Mouse (Mus musculus): ENCODE results near the gene Camk2n1. TPM values are rescaled to one million over a fixed set of nuclear protein-coding genes. Genes with fewer than 3 reads are reported as not detected.

Gene Camk2n1
- total RNA-seq (2023) = 1.9 TPM

DNA sequence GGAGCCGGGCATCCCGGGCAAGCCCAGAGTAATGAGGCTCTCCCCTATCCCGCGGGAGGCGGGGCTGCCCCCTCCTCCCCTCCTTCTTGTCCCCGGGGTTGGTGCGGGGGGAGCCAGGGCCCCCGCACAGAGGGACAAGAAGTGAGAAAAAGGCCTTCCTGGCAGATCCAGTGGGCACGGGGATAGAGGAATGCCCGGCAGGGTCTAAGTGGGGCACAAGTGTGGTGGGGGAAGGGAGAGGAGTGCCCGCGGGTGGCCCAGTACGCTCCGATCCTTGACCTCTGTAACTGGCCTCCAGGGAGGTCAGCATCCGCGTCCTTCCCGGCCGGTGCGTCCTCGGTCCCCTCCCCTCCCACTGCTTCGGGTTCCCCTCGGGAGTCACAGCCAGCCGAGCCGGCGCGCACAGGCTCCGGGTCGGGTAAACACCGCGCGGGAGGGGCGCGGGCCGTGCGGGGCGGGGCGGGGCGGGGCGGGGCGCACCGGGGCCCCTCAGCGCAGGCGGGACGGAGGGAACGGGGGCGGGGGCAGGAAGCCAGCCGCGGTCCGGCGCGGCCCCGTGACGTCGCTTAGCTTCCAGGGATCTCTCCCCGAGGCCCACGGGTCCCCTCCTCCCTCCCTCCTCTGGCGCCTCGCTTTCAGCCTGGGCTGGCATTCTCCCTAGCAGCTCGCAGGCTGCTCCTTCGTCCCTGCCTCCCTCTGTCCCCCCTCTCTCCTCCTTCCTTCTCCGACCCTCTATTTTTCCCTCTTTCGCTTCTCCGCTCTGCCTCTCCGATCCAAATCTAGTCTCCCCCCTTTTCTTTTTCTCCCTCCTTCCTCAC, at the start of gene Camk2n1:
Gene Camk2n1 (plus strand): TSS at position 562 of the 818 bp plus-strand sequence.

DNA sequence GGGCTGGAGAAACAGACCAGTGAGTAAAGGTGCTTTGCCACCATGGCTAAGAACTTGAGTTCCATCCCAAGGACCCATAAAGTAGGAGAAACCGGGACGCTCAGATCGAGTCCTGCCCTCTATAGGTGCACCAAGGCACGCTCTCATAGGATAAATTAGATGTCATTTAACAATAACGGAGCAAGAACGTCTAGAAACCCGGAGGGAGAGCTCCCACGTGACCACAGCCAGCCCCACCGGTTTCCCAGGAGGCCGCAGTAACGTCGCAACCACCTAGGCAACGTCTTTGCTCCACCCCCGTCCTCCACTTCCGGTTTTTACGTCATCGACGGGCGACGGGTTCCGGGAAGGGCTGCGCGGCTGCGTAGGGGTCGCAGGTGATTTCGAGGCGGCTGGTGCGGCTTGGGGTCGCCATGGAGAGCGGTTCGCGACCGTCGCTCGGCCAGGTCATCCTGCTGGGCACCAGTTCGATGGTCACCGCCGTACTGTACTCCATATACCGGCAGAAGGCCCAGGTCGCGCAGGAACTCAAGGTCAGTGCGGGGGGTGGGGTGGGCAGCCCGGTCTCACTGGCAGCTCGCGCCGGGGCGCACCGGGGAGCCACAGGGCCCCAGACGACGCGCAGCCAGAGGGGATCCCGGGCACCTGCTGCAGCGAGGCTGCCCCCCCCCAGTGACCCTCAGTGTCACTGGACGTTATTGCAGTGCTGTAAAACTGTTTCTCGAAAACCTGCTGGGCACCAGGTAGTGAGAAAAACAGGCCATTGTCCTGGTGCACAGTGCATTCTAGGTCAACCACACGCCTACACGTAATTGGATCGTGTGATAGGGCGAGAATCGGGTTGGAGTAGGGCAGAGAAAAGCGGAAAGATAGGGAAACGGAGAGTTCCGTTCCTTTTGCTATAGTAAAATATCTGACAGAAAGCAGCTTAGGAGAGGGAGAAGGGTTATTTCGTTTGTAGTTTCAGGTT, 19.5 kb upstream of the Camk2n1 start, which contains the start of gene Mul1:
Gene Mul1 (plus strand): TSS at position 325 of the 970 bp plus-strand sequence.

Other genes with a start within 250 kb of the Camk2n1 start
- gene Hp1bp3, start 238.0 kb upstream of the Camk2n1 start, total RNA-seq (2023) = 211 TPM
- 0.76 TPM for gene Sh2d5, start 203.9 kb upstream of the Camk2n1 start, total RNA-seq (2023)
- gene Kif17, start 203.9 kb upstream of the Camk2n1 start, total RNA-seq (2023) = not detected
- gene Ddost, start 149.6 kb upstream of the Camk2n1 start, total RNA-seq (2023) = 57.0 TPM
- gene Pink1, start 128.0 kb upstream of the Camk2n1 start, total RNA-seq (2023) = 75.2 TPM
- not detected for gene Cda, start 86.3 kb upstream of the Camk2n1 start, total RNA-seq (2023)
- not detected for gene Fam43b, start 57.8 kb upstream of the Camk2n1 start, total RNA-seq (2023)
- gene Mul1, start 19.6 kb upstream of the Camk2n1 start, total RNA-seq (2023) = 41.4 TPM
- not detected for gene Vwa5b1, start 181.6 kb downstream of the Camk2n1 start, total RNA-seq (2023)

All from CD4-positive naive resting alpha-beta T cell, adult 76 days (primary cell).